Mouse (Mus musculus): ENCODE data around the gene Chst1. TPM values are rescaled to one million over a fixed set of nuclear protein-coding genes. Genes with fewer than 3 reads are reported as not detected.

Gene Chst1
- polyA plus RNA-seq, 1 experiment from 2014 or later = 3.0 TPM

GRCm38 (mm10) chr2:92581302-92581701 lies 18.2 kb upstream of the Chst1 start:
- H3K9ac ChIP-seq (ENCODE audit: low read length) = no peak overlapping the region
- no peaks in the 10 kb centered on the region for H3K27me3 ChIP-seq (ENCODE audit: control insufficient read depth, insufficient read depth, low read length)
- no peak for TF ChIP-seq CTCF (IDR thresholded peaks at IDR 0.05; ENCODE audit: low read depth)
- no peak for TF ChIP-seq EP300 (optimal IDR thresholded peaks at IDR 0.05)
- no peaks in the 10 kb centered on the region for H3K9me3 ChIP-seq (ENCODE audit: control insufficient read depth, low read length)
- peak; percentile 21 for DNase-seq (ENCODE audit: low spot score)
- H3K36me3 ChIP-seq (ENCODE audit: control insufficient read depth, insufficient read depth, low read length) = no peaks in the 10 kb centered on the region
- no peak overlapping the region for H3K27ac ChIP-seq (replicated peaks)
- 65% methylated on average over 7 of the region's 7 CpGs for WGBS
- H3K4me1 ChIP-seq (replicated peaks; ENCODE audit: control insufficient read depth, insufficient read depth) = no peaks in the 10 kb centered on the region
- no peak overlapping the region for H3K4me3 ChIP-seq (ENCODE audit: low read depth, low read length)
- no peak for ATAC-seq (ENCODE audit: low FRiP score, low TSS enrichment)
- H3K4me2 ChIP-seq (replicated peaks; ENCODE audit: low read depth) = no peak overlapping the region

- Histone ChIP-seq H3K27me3 (ENCODE audit: control insufficient read depth, insufficient read depth, low read length) (no peaks in the 10 kb centered on the region), H3K27ac (replicated peaks) (no peak overlapping the region), H3K9ac (ENCODE audit: low read length) (no peak overlapping the region), H3K4me3 (ENCODE audit: low read depth, low read length) (no peak overlapping the region), H3K4me1 (replicated peaks; ENCODE audit: control insufficient read depth, insufficient read depth) (no peaks in the 10 kb centered on the region), H3K9me3 (ENCODE audit: control insufficient read depth, low read length) (no peaks in the 10 kb centered on the region), H3K36me3 (ENCODE audit: control insufficient read depth, insufficient read depth, low read length) (no peaks in the 10 kb centered on the region), H3K4me2 (replicated peaks; ENCODE audit: low read depth) (no peak overlapping the region)
- 56% methylated on average over 5 of the region's 5 CpGs for WGBS
- no peak for ATAC-seq (ENCODE audit: low FRiP score, low TSS enrichment)
- TF ChIP-seq EP300 (optimal IDR thresholded peaks at IDR 0.05) (no peak), CTCF (IDR thresholded peaks at IDR 0.05; ENCODE audit: low read depth) (no peak)
- DNase-seq (ENCODE audit: low spot score) = no peak
Measured at GRCm38 (mm10) chr2:92582596-92582995, 16.9 kb upstream of the Chst1 start.

- Histone ChIP-seq H3K4me3 (ENCODE audit: low read depth, low read length) (no peak overlapping the region), H3K9ac (ENCODE audit: low read length) (no peak overlapping the region), H3K4me1 (replicated peaks; ENCODE audit: control insufficient read depth, insufficient read depth) (no peaks in the 10 kb centered on the region), H3K4me2 (replicated peaks; ENCODE audit: low read depth) (no peak overlapping the region), H3K36me3 (ENCODE audit: control insufficient read depth, insufficient read depth, low read length) (no peaks in the 10 kb centered on the region), H3K9me3 (ENCODE audit: control insufficient read depth, low read length) (no peaks in the 10 kb centered on the region), H3K27ac (replicated peaks) (no peak overlapping the region), H3K27me3 (ENCODE audit: control insufficient read depth, insufficient read depth, low read length) (no peaks in the 10 kb centered on the region)
- TF ChIP-seq EP300 (optimal IDR thresholded peaks at IDR 0.05) = no peak
- no peak for TF ChIP-seq CTCF (IDR thresholded peaks at IDR 0.05; ENCODE audit: low read depth)
- no peak for ATAC-seq (ENCODE audit: low FRiP score, low TSS enrichment)
- WGBS = 91% methylated on average over 2 of the region's 2 CpGs
- DNase-seq (ENCODE audit: low spot score) = no peak
Measured at GRCm38 (mm10) chr2:92587806-92588205, 11.7 kb upstream of the Chst1 start.

DNA sequence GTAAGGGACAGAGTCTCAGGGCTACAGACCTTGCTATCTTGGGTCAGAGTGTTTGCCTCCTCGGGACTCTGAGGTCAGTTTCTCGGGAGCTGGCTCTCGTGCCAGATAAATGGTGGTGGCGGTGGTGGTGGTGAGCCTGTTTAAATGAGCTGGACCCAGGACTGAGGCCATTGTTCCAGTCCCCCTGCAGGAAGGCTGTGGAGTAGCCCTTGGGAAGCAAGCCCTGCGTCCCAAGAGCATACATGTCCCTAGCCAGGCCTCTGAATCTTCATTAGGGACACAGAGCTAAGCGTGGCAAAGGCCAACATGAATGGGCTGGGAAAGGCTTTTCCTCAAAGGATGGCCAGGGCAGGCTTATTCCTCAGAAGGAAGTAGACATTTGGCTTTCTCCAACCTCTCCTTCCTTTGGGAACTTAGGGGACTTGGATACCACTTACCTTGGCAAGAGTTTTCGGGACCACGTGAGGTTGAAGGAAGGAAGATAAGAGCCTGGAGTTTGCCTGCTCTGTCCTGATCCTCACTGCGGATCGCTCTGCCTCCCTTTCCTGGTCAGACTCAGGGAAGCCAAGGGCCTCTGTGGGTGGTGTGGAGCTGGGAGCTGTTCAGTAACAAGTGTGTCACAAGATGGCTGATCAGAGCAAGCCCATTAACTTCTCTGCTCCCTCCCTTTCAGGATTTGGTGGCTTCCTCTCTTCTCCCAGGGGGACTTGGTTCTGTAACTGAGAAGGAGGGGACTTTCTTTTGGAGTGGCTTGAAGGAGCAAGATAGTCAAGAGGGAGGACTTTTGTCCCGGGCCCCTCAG lies 4.4 kb upstream of the Chst1 start:
- H3K27ac ChIP-seq (replicated peaks) = no peak overlapping the region
- ATAC-seq (ENCODE audit: low FRiP score, low TSS enrichment) (no peak), DNase-seq (ENCODE audit: low spot score) (no peak)
- no peak overlapping the region for H3K4me3 ChIP-seq (ENCODE audit: low read depth, low read length)
- WGBS = 64% methylated on average over 11 of the region's 11 CpGs
- no peaks in the 10 kb centered on the region for H3K9me3 ChIP-seq (ENCODE audit: control insufficient read depth, low read length)
- H3K9ac ChIP-seq (ENCODE audit: low read length) = no peak overlapping the region
- H3K36me3 ChIP-seq (ENCODE audit: control insufficient read depth, insufficient read depth, low read length) = no peaks in the 10 kb centered on the region
- no peaks in the 10 kb centered on the region for H3K4me1 ChIP-seq (replicated peaks; ENCODE audit: control insufficient read depth, insufficient read depth)
- TF ChIP-seq CTCF (IDR thresholded peaks at IDR 0.05; ENCODE audit: low read depth) (peak; percentile 23; the same call in 1 of the 2 replicates), EP300 (optimal IDR thresholded peaks at IDR 0.05) (no peak)
- no peaks in the 10 kb centered on the region for H3K27me3 ChIP-seq (ENCODE audit: control insufficient read depth, insufficient read depth, low read length)
- H3K4me2 ChIP-seq (replicated peaks; ENCODE audit: low read depth) = no peak overlapping the region

- no peak overlapping the region for H3K27ac ChIP-seq (replicated peaks)
- TF ChIP-seq EP300 (optimal IDR thresholded peaks at IDR 0.05) = no peak
- peak; percentile 64 for TF ChIP-seq CTCF (IDR thresholded peaks at IDR 0.05; ENCODE audit: low read depth)
- no peaks in the 10 kb centered on the region for H3K9me3 ChIP-seq (ENCODE audit: control insufficient read depth, low read length)
- WGBS = 20% methylated on average over 7 of the region's 7 CpGs
- H3K9ac ChIP-seq (ENCODE audit: low read length) = no peak overlapping the region
- no peaks in the 10 kb centered on the region for H3K4me1 ChIP-seq (replicated peaks; ENCODE audit: control insufficient read depth, insufficient read depth)
- no peaks in the 10 kb centered on the region for H3K36me3 ChIP-seq (ENCODE audit: control insufficient read depth, insufficient read depth, low read length)
- H3K27me3 ChIP-seq (ENCODE audit: control insufficient read depth, insufficient read depth, low read length) = no peaks in the 10 kb centered on the region; the same call in 1 of the 2 replicates
- ATAC-seq (ENCODE audit: low FRiP score, low TSS enrichment) = no peak
- no peak for DNase-seq (ENCODE audit: low spot score)
- H3K4me2 ChIP-seq (replicated peaks; ENCODE audit: low read depth) = no peak overlapping the region
- no peak overlapping the region for H3K4me3 ChIP-seq (ENCODE audit: low read depth, low read length)
Measured at GRCm38 (mm10) chr2:92597291-92597690, 2.2 kb upstream of the Chst1 start.

DNA sequence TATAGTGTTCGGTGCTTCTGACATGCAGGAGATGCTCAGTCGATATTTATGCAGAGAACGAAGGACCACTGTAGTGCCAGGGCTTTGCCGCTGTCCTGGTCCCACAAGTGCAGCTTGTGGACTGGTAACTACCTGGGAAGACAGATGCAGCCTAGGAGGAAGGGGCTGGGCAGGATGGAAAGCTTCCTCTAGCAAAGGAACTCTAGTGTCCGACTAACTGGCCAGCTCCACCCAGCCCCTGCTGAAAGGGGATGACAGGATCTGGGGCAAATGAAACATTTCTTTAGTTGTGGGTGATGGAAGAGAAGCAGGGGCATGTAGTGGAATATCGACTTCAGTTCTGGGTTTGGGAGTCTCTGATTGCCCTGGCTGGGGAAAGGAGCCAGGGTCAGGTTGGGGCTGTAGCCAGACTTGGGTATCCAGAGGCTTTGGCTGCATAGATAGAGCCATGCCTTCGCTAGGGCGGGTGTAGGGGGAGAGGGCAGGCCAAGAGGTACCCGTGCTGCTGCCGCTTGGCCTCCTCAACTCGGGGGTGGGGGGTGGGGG lies 493 bp upstream of the Chst1 start:
- TF ChIP-seq EP300 (optimal IDR thresholded peaks at IDR 0.05) = no peak
- TF ChIP-seq CTCF (IDR thresholded peaks at IDR 0.05; ENCODE audit: low read depth) = no peak
- no peak for ATAC-seq (ENCODE audit: low FRiP score, low TSS enrichment)
- Histone ChIP-seq H3K27me3 (ENCODE audit: control insufficient read depth, insufficient read depth, low read length) (no peaks in the 10 kb centered on the region; the same call in 1 of the 2 replicates), H3K36me3 (ENCODE audit: control insufficient read depth, insufficient read depth, low read length) (no peaks in the 10 kb centered on the region), H3K4me2 (replicated peaks; ENCODE audit: low read depth) (peak overlapping the region; percentile 89), H3K4me1 (replicated peaks; ENCODE audit: control insufficient read depth, insufficient read depth) (no peaks in the 10 kb centered on the region), H3K9ac (ENCODE audit: low read length) (no peak overlapping the region), H3K9me3 (ENCODE audit: control insufficient read depth, low read length) (no peaks in the 10 kb centered on the region), H3K4me3 (ENCODE audit: low read depth, low read length) (peak overlapping the region; percentile 60), H3K27ac (replicated peaks) (no peak overlapping the region)
- DNase-seq (ENCODE audit: low spot score) = no peak
- WGBS = 36% methylated on average over 8 of the region's 11 CpGs
